Mouse (Mus musculus) adrenal gland, postnatal 10 days (tissue): ENCODE measurements around the gene Kif3b. TPM values are rescaled to one million over a fixed set of nuclear protein-coding genes. Genes with fewer than 3 reads are reported as not detected.
"Not testable (repeated sequence)": the region's sequence is repeated elsewhere in the genome, so short reads cannot be mapped to it uniquely, and the experiment has no call there.

Source experiments
- DNase-seq: peaks from one replicate; pipeline ENCODE4 v3.0.0; 2021; ENCODE audit warnings: mixed read lengths
- long read RNA-seq, 2 experiments: library from polyadenylated mRNA; stranded (forward); transcript quantifications; one replicate each; pipeline ENCODE4 v2.0.0; 2021
- total RNA-seq, 2 experiments: library from RNA; stranded (reverse); gene quantifications; 2 replicates each; pipeline ENCODE4 v1.2.3; 2021

The Kif3b gene
- 10 to 100 TPM; 18.6 to 20.2 TPM for total RNA-seq
- long read RNA-seq, experiment 1, full-length matches to known transcripts, result 3 of 11 reads
- long read RNA-seq, experiment 1, partial matches to known transcripts, result 0 of 11 reads
- long read RNA-seq, experiment 1, other reads (novel, unspliced or antisense), result 8 of 11 reads
- long read RNA-seq, experiment 2, full-length matches to known transcripts, result 1 of 3 reads
- long read RNA-seq, experiment 2, partial matches to known transcripts, result 1 of 3 reads
- long read RNA-seq, experiment 2, other reads (novel, unspliced or antisense), result 1 of 3 reads

GRCm38 (mm10) chr2:153290938-153291928 is at the start of gene Kif3b:
Gene Kif3b (plus strand): TSS chr2:153291413.
- peak; percentile 92 for DNase-seq

- no peak for DNase-seq
Observed at GRCm38 (mm10) chr2:153242156-153242555, 49.1 kb upstream of the Kif3b start.

- no peak for DNase-seq
Observed at GRCm38 (mm10) chr2:153249751-153250150, 41.5 kb upstream of the Kif3b start.

GRCm38 (mm10) chr2:153256604-153257003 is 34.6 kb upstream of the Kif3b start:
- no peak for DNase-seq

GRCm38 (mm10) chr2:153259030-153259863 is 32.0 kb upstream of the Kif3b start:
- DNase-seq, result no peak

GRCm38 (mm10) chr2:153259864-153260674 is 31.1 kb upstream of the Kif3b start:
- DNase-seq, result no peak

- DNase-seq, result no peak
Observed at GRCm38 (mm10) chr2:153263053-153263452, 28.2 kb upstream of the Kif3b start.

GRCm38 (mm10) chr2:153267331-153267730 is 23.9 kb upstream of the Kif3b start:
- no peak for DNase-seq

GRCm38 (mm10) chr2:153270231-153270915 is 20.8 kb upstream of the Kif3b start:
- not testable (repeated sequence) for DNase-seq

GRCm38 (mm10) chr2:153274200-153274918 is 16.9 kb upstream of the Kif3b start:
- not testable (repeated sequence) for DNase-seq

- DNase-seq, result peak; percentile 56
Observed at GRCm38 (mm10) chr2:153274919-153275247, 16.3 kb upstream of the Kif3b start.

- not testable (repeated sequence) for DNase-seq
Observed at GRCm38 (mm10) chr2:153275577-153275976, 15.6 kb upstream of the Kif3b start.

GRCm38 (mm10) chr2:153276440-153276839 is 14.8 kb upstream of the Kif3b start:
- no peak for DNase-seq

GRCm38 (mm10) chr2:153276846-153277245 is 14.4 kb upstream of the Kif3b start:
- not testable (repeated sequence) for DNase-seq

- no peak for DNase-seq
Observed at GRCm38 (mm10) chr2:153278357-153278756, 12.9 kb upstream of the Kif3b start.

GRCm38 (mm10) chr2:153283919-153284318 is 7.3 kb upstream of the Kif3b start:
- DNase-seq, result no peak

GRCm38 (mm10) chr2:153286524-153286923 is 4.7 kb upstream of the Kif3b start:
- no peak for DNase-seq

- peak; percentile 83 for DNase-seq
Observed at GRCm38 (mm10) chr2:153287835-153288234, 3.4 kb upstream of the Kif3b start.

- DNase-seq, result no peak
Observed at GRCm38 (mm10) chr2:153292305-153292861, 1.2 kb downstream of the Kif3b start.

- DNase-seq, result no peak
Observed at GRCm38 (mm10) chr2:153295196-153295595, 4.0 kb downstream of the Kif3b start.
